Mouse (Mus musculus) adrenal gland (tissue): Measurements from ENCODE around the gene Tspan11.

Experiments
- intact Hi-C: fragments of 180-260 bp; cut with DNase I; formaldehyde crosslinking; loops from one replicate; pipeline ENCODE4 v1.15.1; 2025

Tspan11 gene

GRCm38 (mm10) chr6:127928682-127929081 lies 41.3 kb downstream of the Tspan11 start:
- intact Hi-C loops: no loop called here

- intact Hi-C loops: no loop called here
Observed at GRCm38 (mm10) chr6:127932697-127933096, 45.3 kb downstream of the Tspan11 start.

GRCm38 (mm10) chr6:127933841-127934240 lies 46.5 kb downstream of the Tspan11 start:
- intact Hi-C loops: no loop called here

- intact Hi-C loops: no loop called here
Observed at GRCm38 (mm10) chr6:127935105-127935504, 47.7 kb downstream of the Tspan11 start.

GRCm38 (mm10) chr6:127942421-127942820 lies 55.0 kb downstream of the Tspan11 start:
- intact Hi-C loops: loop anchor here (10.0 kb wide), 2 partner anchors 208 to 398 kb away; no protein-coding TSS in a partner anchor

GRCm38 (mm10) chr6:127945725-127946124 lies 58.3 kb downstream of the Tspan11 start:
- intact Hi-C loops: loop anchor here (10.0 kb wide), 2 partner anchors 211 to 401 kb away; no protein-coding TSS in a partner anchor

- intact Hi-C loops: loop anchor here (10.0 kb wide), 2 partner anchors 214 to 404 kb away; no protein-coding TSS in a partner anchor
Observed at GRCm38 (mm10) chr6:127948656-127949055, 61.3 kb downstream of the Tspan11 start.

- intact Hi-C loops: loop anchor here (10.0 kb wide), 2 partner anchors 215 to 405 kb away; no protein-coding TSS in a partner anchor
Observed at GRCm38 (mm10) chr6:127949885-127950284, 62.5 kb downstream of the Tspan11 start.

GRCm38 (mm10) chr6:127953071-127953470 lies 65.7 kb downstream of the Tspan11 start:
- intact Hi-C loops: no loop called here

GRCm38 (mm10) chr6:127956172-127956571 lies 68.8 kb downstream of the Tspan11 start:
- intact Hi-C loops: no loop called here

GRCm38 (mm10) chr6:127960203-127960602 lies 72.8 kb downstream of the Tspan11 start:
- intact Hi-C loops: no loop called here

GRCm38 (mm10) chr6:127965497-127965896 lies 78.1 kb downstream of the Tspan11 start:
- intact Hi-C loops: no loop called here

- intact Hi-C loops: loop anchor here (2.0 kb wide), 3 partner anchors 59 to 175 kb away; no protein-coding TSS in a partner anchor
Observed at GRCm38 (mm10) chr6:127969709-127970108, 82.3 kb downstream of the Tspan11 start.

GRCm38 (mm10) chr6:127970120-127970519 lies 82.7 kb downstream of the Tspan11 start:
- intact Hi-C loops: loop anchor here (2.0 kb wide), 2 partner anchors 59 to 123 kb away; no protein-coding TSS in a partner anchor

- intact Hi-C loops: loop anchor here (2.0 kb wide), 2 partner anchors 58 to 122 kb away; no protein-coding TSS in a partner anchor
Observed at GRCm38 (mm10) chr6:127970848-127971247, 83.5 kb downstream of the Tspan11 start.

- intact Hi-C loops: loop anchor here (2.0 kb wide), 2 partner anchors 57 to 121 kb away; no protein-coding TSS in a partner anchor
Observed at GRCm38 (mm10) chr6:127971931-127972330, 84.5 kb downstream of the Tspan11 start.

- intact Hi-C loops: no loop called here
Observed at GRCm38 (mm10) chr6:127973553-127973952, 86.2 kb downstream of the Tspan11 start.

GRCm38 (mm10) chr6:127974000-127974399 lies 86.6 kb downstream of the Tspan11 start:
- intact Hi-C loops: no loop called here

GRCm38 (mm10) chr6:127976695-127977094 lies 89.3 kb downstream of the Tspan11 start:
- intact Hi-C loops: no loop called here

GRCm38 (mm10) chr6:127978941-127979340 lies 91.6 kb downstream of the Tspan11 start:
- intact Hi-C loops: no loop called here

- intact Hi-C loops: loop anchor here (5.0 kb wide), 1 partner anchor 37 kb away; no protein-coding TSS in a partner anchor
Observed at GRCm38 (mm10) chr6:127979831-127980230, 92.4 kb downstream of the Tspan11 start.

GRCm38 (mm10) chr6:127980381-127981045 lies 93.1 kb downstream of the Tspan11 start:
- intact Hi-C loops: loop anchor here (5.0 kb wide), 1 partner anchor 37 kb away; no protein-coding TSS in a partner anchor
